Mouse (Mus musculus) CD4-positive helper T cell, adult 2 months (primary cell): ENCODE results near the gene Efr3b.
"Not testable (repeated sequence)": the region's sequence is repeated elsewhere in the genome, so short reads cannot be mapped to it uniquely, and the experiment has no call there.

Experiments used
- DNase-seq: peaks from one replicate; pipeline ENCODE4 v3.0.0-alpha.2; 2012; ENCODE audit warnings: low read depth, missing footprints, low spot score

Efr3b gene

GRCm38 (mm10) chr12:3981350-3982131 is 57.2 kb downstream of the Efr3b start:
- DNase-seq, result peak; percentile 88

GRCm38 (mm10) chr12:3980991-3981349 is 57.7 kb downstream of the Efr3b start:
- DNase-seq, result no peak

DNA sequence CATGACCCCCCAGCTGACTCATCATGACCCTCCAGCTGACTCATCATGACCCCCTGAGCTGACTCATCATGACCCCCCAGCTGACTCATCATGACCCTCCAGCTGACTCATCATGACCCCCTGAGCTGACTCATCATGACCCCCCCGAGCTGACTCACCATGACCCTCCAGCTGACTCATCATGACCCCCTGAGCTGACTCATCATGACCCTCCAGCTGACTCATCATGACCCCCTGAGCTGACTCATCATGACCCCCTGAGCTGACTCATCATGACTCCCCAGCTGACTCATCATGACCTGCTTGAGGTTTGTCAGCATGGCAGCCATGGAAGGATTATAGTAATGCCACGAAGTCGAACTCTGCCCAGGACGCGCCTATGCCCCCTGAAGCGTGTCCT is 65.5 kb downstream of the Efr3b start:
- DNase-seq, result not testable (repeated sequence)

GRCm38 (mm10) chr12:3968380-3968779 is 70.3 kb downstream of the Efr3b start:
- DNase-seq, result no peak

- no peak for DNase-seq
Measured at GRCm38 (mm10) chr12:3967196-3967595, 71.5 kb downstream of the Efr3b start.

GRCm38 (mm10) chr12:3960553-3960952 is 78.2 kb downstream of the Efr3b start:
- DNase-seq, result no peak

DNA sequence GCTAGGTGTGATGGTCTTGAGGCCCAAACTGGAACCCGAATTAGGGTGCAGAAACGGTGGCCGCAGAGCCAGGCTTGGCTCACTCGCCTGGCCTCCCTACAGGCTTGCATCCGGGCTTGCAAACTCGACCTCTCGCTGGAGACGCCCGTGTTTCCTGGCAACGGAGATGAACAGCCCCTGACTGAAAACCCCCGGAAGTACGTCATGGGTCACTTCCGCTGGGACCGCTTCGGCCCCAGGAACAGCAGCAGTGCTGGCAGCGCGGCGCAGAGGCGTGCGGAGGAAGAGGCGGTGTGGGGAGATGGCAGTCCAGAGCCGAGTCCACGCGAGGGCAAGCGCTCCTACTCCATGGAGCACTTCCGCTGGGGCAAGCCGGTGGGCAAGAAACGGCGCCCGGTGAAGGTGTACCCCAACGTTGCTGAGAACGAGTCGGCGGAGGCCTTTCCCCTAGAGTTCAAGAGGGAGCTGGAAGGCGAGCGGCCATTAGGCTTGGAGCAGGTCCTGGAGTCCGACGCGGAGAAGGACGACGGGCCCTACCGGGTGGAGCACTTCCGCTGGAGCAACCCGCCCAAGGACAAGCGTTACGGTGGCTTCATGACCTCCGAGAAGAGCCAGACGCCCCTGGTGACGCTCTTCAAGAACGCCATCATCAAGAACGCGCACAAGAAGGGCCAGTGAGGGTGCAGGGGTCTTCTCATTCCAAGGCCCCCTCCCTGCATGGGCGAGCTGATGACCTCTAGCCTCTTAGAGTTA is 78.7 kb downstream of the Efr3b start:
- DNase-seq, result peak; percentile 89

- DNase-seq, result peak; percentile 16
Measured at GRCm38 (mm10) chr12:3956351-3956750, 82.4 kb downstream of the Efr3b start.

DNA sequence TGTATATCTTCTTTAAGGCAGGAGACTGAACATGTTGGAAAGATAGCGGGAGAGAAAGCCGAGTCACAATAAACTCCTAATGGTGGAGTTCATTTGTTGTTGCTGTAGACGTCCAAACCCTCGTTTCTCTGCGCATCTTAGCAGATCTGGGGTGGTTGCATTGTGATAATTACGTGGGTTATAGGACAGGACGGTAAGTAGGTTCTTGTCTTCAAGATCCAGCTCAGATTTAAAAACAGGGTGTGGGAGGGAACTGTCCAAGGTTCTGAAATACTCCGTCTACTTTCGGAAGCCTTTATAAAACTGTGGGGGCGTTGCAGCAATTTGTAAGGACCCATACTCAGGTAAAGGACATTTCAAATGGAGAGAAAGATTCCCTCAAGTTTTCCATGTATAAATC is 83.3 kb downstream of the Efr3b start:
- DNase-seq, result peak; percentile 51

DNA sequence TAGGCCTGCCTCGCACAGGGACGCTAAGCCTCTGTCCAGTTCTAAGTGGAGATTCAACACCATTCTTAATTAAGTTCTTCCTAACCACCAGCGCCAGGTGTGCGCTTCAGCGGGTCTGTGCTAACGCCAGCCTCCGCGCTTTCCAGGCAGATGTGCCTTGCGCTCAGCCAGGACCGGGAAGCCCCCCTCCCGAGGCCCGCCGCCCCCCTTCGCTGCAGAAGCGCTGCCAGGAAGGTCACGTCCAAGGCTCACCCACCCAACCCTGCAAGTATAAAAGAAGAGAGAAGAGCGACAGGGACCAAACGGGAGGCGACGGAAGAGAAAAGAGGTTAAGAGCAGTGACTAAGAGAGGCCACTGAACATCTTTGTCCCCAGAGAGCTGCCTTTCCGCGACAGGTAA is 84.1 kb downstream of the Efr3b start, which contains the start of gene Pomc:
TSS of gene Pomc (plus strand) at position 301 of the 400 bp plus-strand sequence.
- no peak for DNase-seq

GRCm38 (mm10) chr12:3947503-3947902 is 91.2 kb downstream of the Efr3b start:
- DNase-seq, result no peak

DNA sequence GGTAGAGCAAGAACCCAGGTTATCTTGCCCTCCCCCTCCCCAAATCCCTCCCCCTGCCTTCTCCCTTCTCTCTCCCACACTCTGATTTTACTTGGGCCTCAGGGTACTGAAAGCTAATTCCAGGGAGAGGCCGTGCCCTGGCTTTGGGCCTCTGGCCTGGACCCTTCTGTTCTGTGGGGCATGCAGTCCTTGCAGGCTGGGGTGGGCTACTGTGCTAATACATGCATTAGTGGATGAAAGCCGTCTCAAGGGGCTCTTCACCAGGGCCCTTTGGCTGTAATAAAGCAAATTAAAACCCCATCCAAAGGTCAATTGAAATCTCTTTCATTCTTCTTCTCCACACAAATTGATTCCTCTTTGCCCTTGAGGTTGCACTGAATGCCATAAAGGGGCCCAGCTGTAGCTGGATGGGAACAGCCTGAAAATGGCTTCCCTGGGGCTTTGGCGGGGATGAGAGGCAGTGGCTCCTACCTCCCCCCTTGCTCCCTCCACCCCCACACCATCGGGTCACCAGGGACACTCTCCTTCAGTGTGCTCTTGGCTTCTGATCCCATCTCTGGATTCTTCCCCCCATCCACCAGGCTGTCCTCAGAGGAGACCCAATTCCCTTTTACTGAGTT is 94.2 kb downstream of the Efr3b start:
- no peak for DNase-seq

GRCm38 (mm10) chr12:3942026-3942425 is 96.7 kb downstream of the Efr3b start:
- DNase-seq, result no peak

DNA sequence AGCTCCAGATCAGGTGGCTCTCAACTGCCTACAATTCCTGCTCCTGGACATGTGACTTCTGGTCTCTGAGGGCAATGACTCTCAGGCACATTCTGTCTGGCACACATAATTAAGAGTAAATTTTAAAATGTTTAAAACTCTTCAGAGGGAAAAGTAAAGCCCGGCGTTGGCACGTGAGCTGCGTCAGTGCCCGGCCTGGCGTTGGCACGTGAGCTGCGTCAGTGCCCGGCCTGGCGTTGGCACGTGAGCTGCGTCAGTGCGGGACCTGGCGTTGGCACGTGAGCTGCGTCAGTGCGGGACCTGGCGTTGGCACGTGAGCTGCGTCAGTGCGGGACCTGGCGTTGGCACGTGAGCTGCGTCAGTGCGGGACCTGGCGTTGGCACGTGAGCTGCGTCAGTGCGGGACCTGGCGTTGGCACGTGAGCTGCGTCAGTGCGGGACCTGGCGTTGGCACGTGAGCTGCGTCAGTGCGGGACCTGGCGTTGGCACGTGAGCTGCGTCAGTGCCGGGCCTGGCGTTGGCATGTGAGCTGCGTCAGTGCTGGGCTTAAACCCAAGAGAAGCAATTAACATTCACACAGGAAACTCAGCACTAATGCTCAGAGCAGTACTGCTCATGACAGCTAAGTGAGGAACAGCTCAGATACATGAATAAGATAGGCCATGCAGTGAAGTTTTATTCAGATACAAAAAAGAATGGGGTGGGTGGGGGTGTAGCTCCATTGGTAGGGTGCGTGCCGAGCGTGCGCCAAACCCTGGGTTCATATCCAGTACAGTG is 108.4 kb downstream of the Efr3b start:
- DNase-seq, result not testable (repeated sequence)

DNA sequence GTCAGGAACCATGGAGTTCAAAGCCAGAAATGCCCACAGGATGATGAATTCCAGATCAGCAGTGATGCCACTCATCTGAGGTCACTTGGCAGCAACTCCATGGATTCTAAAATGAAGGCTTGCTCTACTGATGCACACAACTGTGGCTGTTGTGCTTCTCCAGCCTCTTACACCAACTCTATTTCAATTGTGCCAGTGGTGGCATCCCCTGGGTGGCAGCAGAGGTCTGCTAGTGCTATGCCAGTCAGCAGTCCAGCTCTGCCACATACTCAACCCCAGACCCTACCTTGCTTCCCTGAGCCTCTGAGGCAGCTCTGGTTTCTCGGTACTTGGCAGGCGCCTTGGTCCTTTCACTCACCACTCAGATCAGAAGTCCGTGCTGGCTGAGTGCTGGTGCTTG is 109.9 kb downstream of the Efr3b start:
- no peak for DNase-seq

DNA sequence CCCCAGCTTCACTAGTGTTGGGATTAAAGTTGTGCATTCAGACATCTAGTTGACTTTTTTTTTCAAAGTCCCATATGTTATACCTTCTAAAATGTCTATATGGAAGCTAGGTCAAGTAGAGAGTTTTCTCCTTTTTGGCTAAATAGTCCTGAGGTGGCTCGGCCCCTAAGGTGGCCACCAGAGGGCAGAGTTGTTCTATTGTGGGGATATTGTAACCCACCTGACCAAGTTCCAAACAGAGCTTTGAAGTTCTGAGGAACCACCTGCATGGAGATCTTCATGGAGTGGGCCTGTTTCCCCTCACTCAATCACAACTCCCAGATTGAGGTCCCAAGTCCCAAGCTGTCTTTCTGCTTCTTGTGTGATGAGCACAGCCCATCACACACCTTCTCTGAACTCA is 112.6 kb downstream of the Efr3b start:
- peak; percentile 59 for DNase-seq

- DNase-seq, result no peak
Measured at GRCm38 (mm10) chr12:3919423-3919822, 119.3 kb downstream of the Efr3b start.

GRCm38 (mm10) chr12:3918577-3918976 is 120.1 kb downstream of the Efr3b start:
- DNase-seq, result no peak

GRCm38 (mm10) chr12:3917668-3918341 is 120.9 kb downstream of the Efr3b start:
- no peak for DNase-seq

GRCm38 (mm10) chr12:3915852-3916251 is 122.9 kb downstream of the Efr3b start:
- no peak for DNase-seq
